Mouse (Mus musculus) brain, embryonic 14.5 days (tissue): ENCODE data around the gene Apba1.

Experiments used
- CTCF ChIP-seq: fragments of 200-500 bp; IDR thresholded peaks from 2 replicates; pipeline ENCODE4 v1.5.1; 2012; ENCODE audit warnings: inconsistent platforms, mild to moderate bottlenecking, moderate library complexity, borderline replicate concordance; ENCODE audit not compliant: insufficient read depth, insufficient read length; ENCODE audit errors: extremely low read depth
- POLR2A ChIP-seq: fragments of 200-500 bp; IDR thresholded peaks from 2 replicates; pipeline ENCODE4 v1.6.1; 2012; ENCODE audit warnings: mild to moderate bottlenecking, inconsistent platforms, borderline replicate concordance; ENCODE audit not compliant: poor library complexity, insufficient read depth, insufficient read length, severe bottlenecking; ENCODE audit errors: extremely low read depth

GRCm38 (mm10) chr19:23948301-23949000 lies 189.8 kb downstream of the Apba1 start:
- TF ChIP-seq POLR2A (no peak), CTCF (no peak)
